Mouse (Mus musculus): ENCODE measurements around the gene Hoxb7. TPM values are rescaled to one million over a fixed set of nuclear protein-coding genes. Genes with fewer than 3 reads are reported as not detected.
A peak's percentile ranks its signal among the peaks of the same experiment; 100 is the strongest.

Gene Hoxb7
- polyA plus RNA-seq, 1 experiment from 2014 or later = 3.7 TPM

DNA sequence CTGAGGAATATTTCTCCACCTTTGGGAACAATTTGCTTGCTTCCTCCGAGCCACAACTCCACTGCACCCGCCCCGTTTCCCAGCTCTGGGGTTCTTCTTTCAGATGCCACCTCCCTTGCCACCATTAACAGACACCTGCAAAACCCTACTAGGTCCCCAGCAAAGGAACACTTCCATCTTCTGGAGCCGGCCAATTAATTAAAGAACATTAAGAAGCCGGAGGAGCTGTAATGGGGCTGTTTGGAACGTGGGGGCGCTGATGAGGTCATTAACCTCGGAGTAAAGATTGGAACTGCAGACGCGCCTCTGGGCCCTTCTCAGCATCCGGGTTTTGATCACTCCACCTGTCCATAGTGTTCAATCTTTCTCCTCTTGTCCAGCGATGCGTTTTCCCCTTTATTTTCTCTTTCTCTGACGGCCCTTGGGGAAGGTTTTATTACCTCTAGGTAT lies 30.4 kb upstream of the Hoxb7 start:
- H3K4me1 ChIP-seq (ENCODE audit: control insufficient read depth, insufficient read depth, low read length) = peaks cover 16% of the 10 kb centered on the region

GRCm38 (mm10) chr11:96257141-96257540 lies 29.3 kb upstream of the Hoxb7 start:
- Histone ChIP-seq H3K36me3 (ENCODE audit: control insufficient read depth, insufficient read depth, low read length) (no peaks in the 10 kb centered on the region), H3K27ac (replicated peaks; ENCODE audit: low read depth, low read length) (no peak overlapping the region), H3K27me3 (ENCODE audit: control insufficient read depth, insufficient read depth, low read length) (peaks cover 77% of the 10 kb centered on the region), H3K4me3 (ENCODE audit: low read depth, low read length) (no peak overlapping the region), H3K9me3 (ENCODE audit: control insufficient read depth, low read length) (no peaks in the 10 kb centered on the region), H3K4me1 (ENCODE audit: control insufficient read depth, insufficient read depth, low read length) (peaks cover 16% of the 10 kb centered on the region), H3K9ac (ENCODE audit: low read length) (no peak overlapping the region), H3K4me2 (ENCODE audit: low read depth, severe bottlenecking) (no peak overlapping the region)
- WGBS = 28% methylated on average over 2 of the region's 2 CpGs
- ATAC-seq (ENCODE audit: insufficient number of reproducible peaks, low FRiP score, low TSS enrichment, low read depth) = no peak
- no peak for DNase-seq (ENCODE audit: low spot score)

More for the DNA sequence above, 30.4 kb upstream of the Hoxb7 start:
- H3K4me2 ChIP-seq (ENCODE audit: low read depth, severe bottlenecking) = no peak overlapping the region; the same call in 1 of the 2 replicates
- H3K27me3 ChIP-seq (ENCODE audit: control insufficient read depth, insufficient read depth, low read length) = peaks cover 80% of the 10 kb centered on the region
- H3K9me3 ChIP-seq (ENCODE audit: control insufficient read depth, low read length) = no peaks in the 10 kb centered on the region
- no peaks in the 10 kb centered on the region for H3K36me3 ChIP-seq (ENCODE audit: control insufficient read depth, insufficient read depth, low read length)
- ATAC-seq (ENCODE audit: insufficient number of reproducible peaks, low FRiP score, low TSS enrichment, low read depth) (no peak), DNase-seq (ENCODE audit: low spot score) (peak; percentile 47)
- H3K9ac ChIP-seq (ENCODE audit: low read length) = no peak overlapping the region
- 2% methylated on average over 14 of the region's 14 CpGs for WGBS
- no peak overlapping the region for H3K27ac ChIP-seq (replicated peaks; ENCODE audit: low read depth, low read length)
- H3K4me3 ChIP-seq (ENCODE audit: low read depth, low read length) = no peak overlapping the region

DNA sequence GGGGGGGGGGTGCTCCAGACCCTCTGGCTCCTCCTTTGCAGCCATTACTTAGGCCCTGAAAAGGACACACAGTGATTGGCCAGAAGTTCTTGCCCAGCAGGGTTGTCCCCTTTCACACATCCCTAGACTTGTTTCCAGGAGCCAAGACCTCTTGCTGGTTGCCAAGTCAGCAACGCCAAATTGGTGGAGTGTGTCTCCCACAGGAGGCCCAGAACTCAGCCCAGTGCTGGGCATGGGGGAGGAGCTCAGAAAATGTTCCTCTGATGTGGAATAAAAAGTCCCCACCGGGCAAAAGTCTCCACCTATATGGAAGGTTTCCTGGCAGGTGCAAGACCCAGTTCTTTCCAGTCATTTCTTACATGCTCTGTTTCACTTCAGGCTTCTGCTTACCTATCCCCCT lies 27.4 kb upstream of the Hoxb7 start:
- Histone ChIP-seq H3K36me3 (ENCODE audit: control insufficient read depth, insufficient read depth, low read length) (no peaks in the 10 kb centered on the region), H3K27ac (replicated peaks; ENCODE audit: low read depth, low read length) (no peak overlapping the region), H3K27me3 (ENCODE audit: control insufficient read depth, insufficient read depth, low read length) (peaks cover 82% of the 10 kb centered on the region), H3K4me1 (ENCODE audit: control insufficient read depth, insufficient read depth, low read length) (peaks cover 13% of the 10 kb centered on the region), H3K4me2 (ENCODE audit: low read depth, severe bottlenecking) (no peak overlapping the region), H3K9ac (ENCODE audit: low read length) (no peak overlapping the region), H3K4me3 (ENCODE audit: low read depth, low read length) (no peak overlapping the region), H3K9me3 (ENCODE audit: control insufficient read depth, low read length) (no peaks in the 10 kb centered on the region)
- ATAC-seq (ENCODE audit: insufficient number of reproducible peaks, low FRiP score, low TSS enrichment, low read depth) (no peak), DNase-seq (ENCODE audit: low spot score) (peak; percentile 28)
- 7% methylated on average over 2 of the region's 2 CpGs for WGBS

DNA sequence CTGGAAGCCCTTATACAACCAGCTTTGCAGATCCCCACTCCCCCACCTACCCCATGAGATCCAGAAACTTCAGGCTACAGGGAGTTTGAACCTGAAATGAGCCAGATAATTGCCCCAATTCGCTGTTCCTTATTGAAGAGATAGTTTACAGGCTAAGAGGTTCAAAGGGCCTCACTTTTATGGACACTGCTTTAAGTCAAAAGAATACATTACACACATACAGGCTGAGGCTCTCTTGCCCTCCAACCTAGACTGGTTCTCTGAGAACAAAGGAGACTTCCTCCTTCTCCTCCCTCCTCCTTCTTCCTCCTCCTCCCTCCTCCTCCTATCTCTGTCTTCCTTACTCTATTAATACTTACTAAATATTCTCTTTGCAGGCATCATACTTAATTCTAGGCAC lies 26.9 kb upstream of the Hoxb7 start:
- Histone ChIP-seq H3K36me3 (ENCODE audit: control insufficient read depth, insufficient read depth, low read length) (no peaks in the 10 kb centered on the region), H3K27ac (replicated peaks; ENCODE audit: low read depth, low read length) (no peak overlapping the region), H3K4me3 (ENCODE audit: low read depth, low read length) (no peak overlapping the region), H3K27me3 (ENCODE audit: control insufficient read depth, insufficient read depth, low read length) (peaks cover 82% of the 10 kb centered on the region), H3K9ac (ENCODE audit: low read length) (no peak overlapping the region), H3K9me3 (ENCODE audit: control insufficient read depth, low read length) (no peaks in the 10 kb centered on the region), H3K4me1 (ENCODE audit: control insufficient read depth, insufficient read depth, low read length) (peaks cover 13% of the 10 kb centered on the region), H3K4me2 (ENCODE audit: low read depth, severe bottlenecking) (no peak overlapping the region)
- 5% methylated on average over 1 of the region's 1 CpGs for WGBS
- DNase-seq (ENCODE audit: low spot score) (no peak), ATAC-seq (ENCODE audit: insufficient number of reproducible peaks, low FRiP score, low TSS enrichment, low read depth) (no peak)

GRCm38 (mm10) chr11:96260310-96260970 lies 26.0 kb upstream of the Hoxb7 start:
- 1% methylated on average over 23 of the region's 23 CpGs for WGBS
- ATAC-seq (ENCODE audit: insufficient number of reproducible peaks, low FRiP score, low TSS enrichment, low read depth) = no peak
- H3K27me3 ChIP-seq (ENCODE audit: control insufficient read depth, insufficient read depth, low read length) = peaks cover 76% of the 10 kb centered on the region
- peak; percentile 75 for DNase-seq (ENCODE audit: low spot score)
- H3K9ac ChIP-seq (ENCODE audit: low read length) = no peak overlapping the region
- H3K9me3 ChIP-seq (ENCODE audit: control insufficient read depth, low read length) = no peaks in the 10 kb centered on the region
- peaks cover 13% of the 10 kb centered on the region for H3K4me1 ChIP-seq (ENCODE audit: control insufficient read depth, insufficient read depth, low read length)
- H3K4me2 ChIP-seq (ENCODE audit: low read depth, severe bottlenecking) = peak overlapping the region; percentile 22; the same call in 1 of the 2 replicates
- no peaks in the 10 kb centered on the region for H3K36me3 ChIP-seq (ENCODE audit: control insufficient read depth, insufficient read depth, low read length)
- no peak overlapping the region for H3K4me3 ChIP-seq (ENCODE audit: low read depth, low read length)
- H3K27ac ChIP-seq (replicated peaks; ENCODE audit: low read depth, low read length) = no peak overlapping the region

- H3K36me3 ChIP-seq (ENCODE audit: control insufficient read depth, insufficient read depth, low read length) = no peaks in the 10 kb centered on the region
- no peak overlapping the region for H3K4me3 ChIP-seq (ENCODE audit: low read depth, low read length)
- H3K27ac ChIP-seq (replicated peaks; ENCODE audit: low read depth, low read length) = no peak overlapping the region
- no peak overlapping the region for H3K4me2 ChIP-seq (ENCODE audit: low read depth, severe bottlenecking)
- peak; percentile 93 for DNase-seq (ENCODE audit: low spot score)
- WGBS = under 1% methylated on average over 24 of the region's 24 CpGs
- no peak for ATAC-seq (ENCODE audit: insufficient number of reproducible peaks, low FRiP score, low TSS enrichment, low read depth)
- no peaks in the 10 kb centered on the region for H3K9me3 ChIP-seq (ENCODE audit: control insufficient read depth, low read length)
- peaks cover 73% of the 10 kb centered on the region for H3K27me3 ChIP-seq (ENCODE audit: control insufficient read depth, insufficient read depth, low read length)
- H3K4me1 ChIP-seq (ENCODE audit: control insufficient read depth, insufficient read depth, low read length) = peaks cover 10% of the 10 kb centered on the region
- H3K9ac ChIP-seq (ENCODE audit: low read length) = no peak overlapping the region
These were observed 25.0 kb upstream of the Hoxb7 start for GRCm38 (mm10) chr11:96261323-96261890.

DNA sequence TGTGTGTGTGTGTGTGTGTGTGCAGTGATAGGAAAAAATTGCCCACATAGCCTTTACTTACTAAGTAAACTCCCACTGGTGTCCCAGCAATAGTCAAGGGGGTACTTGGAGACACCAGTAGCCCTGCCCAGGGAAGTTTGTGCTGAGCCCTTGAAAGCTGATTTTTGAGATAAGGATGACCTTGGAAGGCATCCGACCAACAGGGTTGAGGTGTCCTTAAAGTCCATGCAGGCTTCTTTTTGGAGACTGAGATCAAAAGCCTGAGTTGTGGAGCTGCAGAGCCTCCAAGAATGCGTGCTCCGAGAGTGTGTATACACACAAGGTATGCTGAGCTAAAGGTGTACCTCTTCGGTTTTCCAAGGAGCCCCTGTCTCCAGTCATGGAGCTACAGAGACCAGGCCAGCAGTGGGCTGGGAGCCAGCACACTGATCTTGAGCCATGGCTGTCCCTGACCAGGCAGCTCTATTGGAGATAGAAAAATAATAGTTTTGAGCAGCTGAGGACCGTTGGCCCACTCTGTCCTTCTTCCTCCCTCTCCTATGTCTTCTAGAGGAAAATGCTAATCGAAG lies 24.1 kb upstream of the Hoxb7 start:
- H3K27me3 ChIP-seq (ENCODE audit: control insufficient read depth, insufficient read depth, low read length) = peaks cover 76% of the 10 kb centered on the region
- peak; percentile 23 for DNase-seq (ENCODE audit: low spot score)
- H3K4me1 ChIP-seq (ENCODE audit: control insufficient read depth, insufficient read depth, low read length) = peaks cover 10% of the 10 kb centered on the region
- H3K4me2 ChIP-seq (ENCODE audit: low read depth, severe bottlenecking) = no peak overlapping the region
- no peak overlapping the region for H3K27ac ChIP-seq (replicated peaks; ENCODE audit: low read depth, low read length)
- no peaks in the 10 kb centered on the region for H3K9me3 ChIP-seq (ENCODE audit: control insufficient read depth, low read length)
- H3K9ac ChIP-seq (ENCODE audit: low read length) = no peak overlapping the region
- WGBS = 14% methylated on average over 6 of the region's 6 CpGs
- ATAC-seq (ENCODE audit: insufficient number of reproducible peaks, low FRiP score, low TSS enrichment, low read depth) = no peak
- no peak overlapping the region for H3K4me3 ChIP-seq (ENCODE audit: low read depth, low read length)
- no peaks in the 10 kb centered on the region for H3K36me3 ChIP-seq (ENCODE audit: control insufficient read depth, insufficient read depth, low read length)

DNA sequence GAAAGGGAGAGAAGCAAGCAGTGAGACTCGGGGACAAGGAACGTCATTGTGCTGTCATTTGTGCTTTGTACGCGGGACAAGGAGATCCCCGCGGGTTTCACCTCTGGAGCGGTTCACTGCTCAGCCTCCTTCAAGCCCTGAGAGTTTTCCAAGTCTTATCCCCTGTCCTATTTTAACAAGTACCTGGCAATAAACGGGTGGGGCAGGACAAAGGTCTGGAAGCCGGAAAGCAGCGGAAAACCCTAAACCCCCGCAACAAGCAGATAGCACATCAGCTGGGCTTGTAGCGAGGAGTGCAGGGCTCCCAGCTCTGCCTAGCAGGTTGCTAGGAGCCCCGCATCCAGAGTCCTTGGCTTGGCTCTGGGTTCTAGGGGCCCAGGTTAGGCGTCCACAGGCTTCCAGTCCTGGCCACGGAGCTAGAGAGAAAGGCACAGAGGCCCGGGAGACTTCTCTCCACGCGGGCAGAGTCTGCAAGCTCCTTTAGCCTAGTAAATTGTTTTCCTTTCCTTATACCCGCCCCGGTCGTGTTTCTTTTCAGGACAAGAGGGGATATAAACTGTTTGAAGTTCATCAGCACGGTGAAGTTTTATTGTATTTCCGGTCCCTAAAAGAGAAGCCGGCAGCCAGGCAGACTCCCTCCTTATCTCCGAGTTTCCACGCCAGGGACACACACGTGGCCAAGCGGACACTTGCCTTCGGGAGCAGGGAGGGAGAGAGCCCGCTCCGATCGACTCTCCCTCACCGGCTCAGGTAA lies 22.6 kb upstream of the Hoxb7 start:
- H3K4me2 ChIP-seq (ENCODE audit: low read depth, severe bottlenecking) = no peak overlapping the region
- H3K9ac ChIP-seq (ENCODE audit: low read length) = no peak overlapping the region
- H3K36me3 ChIP-seq (ENCODE audit: control insufficient read depth, insufficient read depth, low read length) = no peaks in the 10 kb centered on the region
- H3K4me1 ChIP-seq (ENCODE audit: control insufficient read depth, insufficient read depth, low read length) = peaks cover 10% of the 10 kb centered on the region
- no peaks in the 10 kb centered on the region for H3K9me3 ChIP-seq (ENCODE audit: control insufficient read depth, low read length)
- WGBS = 4% methylated on average over 33 of the region's 33 CpGs
- no peak for DNase-seq (ENCODE audit: low spot score)
- H3K4me3 ChIP-seq (ENCODE audit: low read depth, low read length) = no peak overlapping the region
- H3K27me3 ChIP-seq (ENCODE audit: control insufficient read depth, insufficient read depth, low read length) = peaks cover 73% of the 10 kb centered on the region
- no peak overlapping the region for H3K27ac ChIP-seq (replicated peaks; ENCODE audit: low read depth, low read length)
- no peak for ATAC-seq (ENCODE audit: insufficient number of reproducible peaks, low FRiP score, low TSS enrichment, low read depth)
